Mouse (Mus musculus): Measurements from ENCODE around the gene Gm12248.

DNA sequence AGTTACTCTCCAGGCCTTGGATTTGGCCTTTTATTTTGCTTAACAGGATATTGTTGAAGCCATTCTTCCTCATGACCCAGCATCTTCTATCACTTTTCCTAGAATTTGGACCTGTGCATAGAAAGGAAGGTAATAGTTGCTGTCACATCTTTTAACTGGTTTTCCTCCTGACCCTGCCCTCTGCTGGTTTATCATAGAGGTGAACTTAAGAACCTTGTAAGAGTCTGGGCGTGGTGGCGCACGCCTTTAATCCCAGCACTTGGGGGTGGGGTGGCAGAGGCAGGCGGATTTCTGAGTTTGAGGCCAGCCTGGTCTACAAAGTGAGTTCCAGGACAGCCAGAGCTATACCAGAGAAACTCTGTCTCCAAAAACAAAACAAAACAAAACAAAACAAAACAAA is 74.2 kb downstream of the Gm12248 start:
- TF ChIP-seq CTCF (IDR thresholded peaks at IDR 0.05; ENCODE audit: low read depth) (peak; percentile 41), EP300 (IDR thresholded peaks at IDR 0.05; ENCODE audit: low read depth) (no peak)
